Mouse (Mus musculus) spleen, postnatal 36 days (tissue): ENCODE data around the gene Zpbp2.
A peak's percentile ranks its signal among the peaks of the same experiment; 100 is the strongest.

Source experiments
- DNase-seq, 2 experiments: peaks; one replicate each; pipeline ENCODE4 v3.0.0; 2022; ENCODE audit warnings: low spot score in 2 of 2, mixed read lengths in 1 of 2

Zpbp2 gene

DNA sequence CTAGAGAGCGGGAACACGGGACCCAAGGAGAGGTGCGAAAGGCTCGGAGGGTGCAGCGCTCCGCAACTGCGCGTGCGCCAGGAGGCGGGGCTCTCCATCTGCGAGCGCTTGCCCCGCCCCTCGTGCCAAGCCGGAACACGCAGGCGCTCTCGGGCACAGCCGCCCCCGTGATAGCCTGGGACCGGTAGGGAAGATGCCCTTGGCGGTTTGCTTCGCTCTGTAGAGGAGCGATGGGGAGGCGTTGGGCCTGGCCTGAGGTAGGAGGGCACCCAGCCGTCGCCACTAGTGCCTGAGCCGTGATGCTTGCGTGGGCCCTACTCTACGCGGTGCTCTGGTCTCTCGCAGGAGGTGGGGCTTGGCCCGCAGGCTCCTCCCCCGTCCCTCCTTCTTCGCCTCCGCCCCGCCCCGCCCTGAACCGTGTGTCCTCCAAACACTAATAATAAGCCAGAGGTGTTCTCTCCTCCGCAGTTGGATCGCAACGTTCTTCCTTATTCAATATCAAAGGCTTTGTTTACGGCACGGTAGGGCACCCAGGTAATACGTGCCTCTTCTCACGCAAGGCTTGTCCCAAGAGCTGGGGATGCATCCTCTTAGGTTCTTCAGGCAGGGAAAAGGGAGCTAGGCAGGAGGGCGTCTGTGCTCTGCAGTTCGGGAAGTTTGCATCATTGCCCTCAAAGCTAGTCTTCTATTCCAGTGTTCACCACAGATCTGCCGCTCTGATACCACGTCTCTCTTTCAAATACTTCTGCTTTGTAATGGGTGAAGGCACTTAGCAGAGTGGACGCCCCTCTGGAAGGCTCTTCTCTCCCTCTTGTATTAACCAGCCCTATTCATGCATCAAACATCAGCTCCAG, at the start of gene Zpbp2:
Gene Zpbp2 (plus strand): TSS at position 123 of the 854 bp plus-strand sequence.
- DNase-seq = peak; percentile 94 to 95

DNA sequence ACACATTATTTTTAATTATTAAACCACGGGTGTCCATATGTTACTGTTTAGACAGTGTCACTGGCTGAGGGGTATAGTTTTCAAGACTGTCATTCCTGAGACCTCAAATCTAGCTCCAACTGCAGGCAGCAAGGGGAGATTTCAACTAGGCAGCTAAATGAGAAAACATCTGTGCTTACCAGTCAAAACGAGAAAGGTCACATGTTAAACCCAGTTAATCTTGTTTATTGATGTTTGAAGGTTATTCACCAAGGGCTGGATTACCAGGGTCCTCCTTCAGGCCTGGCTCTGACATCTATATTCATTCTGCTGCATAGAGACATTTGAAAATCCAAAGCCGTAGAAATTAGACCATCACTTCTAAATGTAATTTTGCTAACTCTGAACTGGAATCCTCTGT, 46.0 kb upstream of the Zpbp2 start:
- DNase-seq = no peak

DNA sequence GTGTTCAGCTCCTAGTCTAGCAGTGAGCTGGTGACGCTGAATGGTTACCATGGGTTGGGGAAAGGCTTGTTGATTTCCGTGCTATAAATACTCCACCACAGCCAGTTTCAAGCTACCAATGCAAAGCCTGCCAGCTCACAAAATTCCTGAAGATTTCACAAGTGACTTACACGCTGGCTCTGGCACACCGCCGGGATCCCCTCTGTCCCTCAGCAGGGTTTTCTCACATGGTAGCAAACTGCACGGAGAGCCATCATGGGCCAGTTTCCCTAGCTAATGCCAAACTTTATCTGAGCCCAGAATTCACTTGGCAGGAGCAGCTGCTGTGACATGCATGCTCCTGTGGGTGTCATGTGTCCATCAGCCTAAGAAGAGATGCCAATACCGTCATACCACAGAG, 41.5 kb upstream of the Zpbp2 start:
- no peak for DNase-seq

DNA sequence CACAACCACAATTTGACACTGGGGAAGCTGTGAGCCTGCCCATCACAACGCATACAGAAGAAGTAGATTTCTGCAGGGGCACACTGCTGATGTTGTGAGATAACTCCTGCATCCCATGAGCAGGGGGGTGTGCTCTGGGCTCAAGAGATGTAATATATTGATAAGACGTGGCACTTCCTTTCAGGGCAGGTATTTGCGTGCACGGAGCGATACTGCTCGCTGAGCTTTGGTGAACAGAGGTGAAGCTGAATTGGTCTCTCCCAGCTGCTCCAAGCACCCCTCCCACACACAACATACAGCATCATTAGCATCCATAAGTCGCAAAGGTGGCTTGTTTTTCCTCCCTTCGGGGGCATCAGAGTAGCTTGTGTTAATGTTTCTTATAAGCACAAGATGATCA, 40.8 kb upstream of the Zpbp2 start:
- DNase-seq = no peak

DNA sequence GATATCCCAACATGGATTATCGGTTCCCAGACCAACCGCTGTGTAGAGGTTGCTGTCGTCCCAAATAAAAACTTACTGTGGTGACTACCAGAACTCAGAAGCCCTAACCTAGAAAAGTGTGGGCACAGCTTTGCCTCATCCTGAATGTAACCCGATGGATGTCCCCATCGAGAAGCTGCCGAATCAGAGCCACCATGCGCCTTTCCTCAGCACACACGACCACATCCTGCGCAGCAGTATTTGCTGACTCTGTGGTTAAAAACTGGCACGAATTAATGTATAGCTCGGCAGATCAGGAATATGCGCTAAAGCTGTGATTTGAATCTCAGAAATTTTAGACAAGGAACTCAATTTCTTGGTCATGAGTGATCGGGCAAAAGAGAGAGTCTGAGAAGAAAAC, 38.0 kb upstream of the Zpbp2 start:
- no peak for DNase-seq

DNA sequence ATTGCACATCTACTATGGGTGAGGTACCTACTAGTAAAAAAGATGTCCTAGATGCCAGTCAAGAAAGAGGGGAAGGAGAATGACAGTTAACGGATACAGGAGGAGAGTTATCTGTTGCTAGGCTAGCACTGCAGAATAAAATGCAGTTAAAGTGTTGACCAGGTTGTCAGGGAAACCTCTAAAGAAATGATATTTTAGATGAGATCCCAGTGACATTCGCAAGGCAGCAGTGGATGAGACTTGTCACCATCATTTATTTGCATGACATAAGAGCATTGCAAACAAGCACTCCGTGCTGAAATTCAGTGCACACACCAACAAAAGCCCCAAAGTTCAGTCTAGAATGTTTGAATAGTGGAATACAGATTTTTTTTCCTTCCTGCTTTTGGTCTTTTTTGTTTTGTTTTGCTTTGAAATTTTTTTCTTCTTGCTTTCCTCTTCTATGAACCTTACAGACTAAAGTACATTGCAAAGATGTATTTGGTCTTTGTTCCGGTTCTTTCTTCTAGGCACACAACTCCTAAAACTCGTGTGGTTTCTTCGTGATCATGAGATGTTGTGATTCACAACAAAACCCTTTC, 37.5 kb upstream of the Zpbp2 start:
- no peak for DNase-seq

DNA sequence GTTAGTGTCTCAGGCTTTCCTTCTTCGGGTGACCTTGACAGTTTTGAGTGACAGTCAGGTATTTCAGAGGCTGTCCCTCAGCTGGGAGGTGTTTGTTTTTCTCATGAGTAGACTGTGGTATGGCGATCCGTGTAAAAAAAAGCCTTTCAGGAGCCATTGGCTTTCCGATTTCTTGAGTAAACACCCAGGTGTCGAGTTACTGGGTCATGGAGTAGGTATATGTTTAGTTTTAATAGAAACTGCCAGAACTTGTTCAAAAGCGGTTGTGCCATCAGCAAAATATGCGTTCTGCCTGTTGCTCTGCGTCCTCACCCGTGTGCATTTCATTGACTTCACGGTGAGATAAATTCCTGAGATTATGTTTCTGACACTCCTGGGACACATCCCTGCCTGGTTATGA, 30.4 kb upstream of the Zpbp2 start:
- DNase-seq = no peak

DNA sequence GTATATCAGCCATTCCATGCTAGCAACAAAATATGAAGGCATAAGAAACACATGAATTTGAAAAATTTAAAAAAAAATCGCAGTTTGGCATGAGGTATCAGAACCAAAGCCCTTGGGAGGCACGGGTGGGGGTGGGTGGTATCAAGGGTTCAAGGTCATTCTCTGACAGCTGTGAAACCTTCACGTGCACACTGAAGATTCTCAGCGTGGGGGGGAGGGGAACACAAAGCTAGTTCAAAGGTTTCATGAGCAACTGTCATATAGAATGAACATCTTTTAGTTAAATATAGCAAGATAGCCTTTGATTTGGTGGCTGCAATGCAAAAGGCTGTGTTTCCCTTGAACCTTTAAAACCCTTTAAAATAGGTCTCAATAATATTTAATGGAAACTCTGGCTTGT, 25.8 kb upstream of the Zpbp2 start:
- DNase-seq = no peak

DNA sequence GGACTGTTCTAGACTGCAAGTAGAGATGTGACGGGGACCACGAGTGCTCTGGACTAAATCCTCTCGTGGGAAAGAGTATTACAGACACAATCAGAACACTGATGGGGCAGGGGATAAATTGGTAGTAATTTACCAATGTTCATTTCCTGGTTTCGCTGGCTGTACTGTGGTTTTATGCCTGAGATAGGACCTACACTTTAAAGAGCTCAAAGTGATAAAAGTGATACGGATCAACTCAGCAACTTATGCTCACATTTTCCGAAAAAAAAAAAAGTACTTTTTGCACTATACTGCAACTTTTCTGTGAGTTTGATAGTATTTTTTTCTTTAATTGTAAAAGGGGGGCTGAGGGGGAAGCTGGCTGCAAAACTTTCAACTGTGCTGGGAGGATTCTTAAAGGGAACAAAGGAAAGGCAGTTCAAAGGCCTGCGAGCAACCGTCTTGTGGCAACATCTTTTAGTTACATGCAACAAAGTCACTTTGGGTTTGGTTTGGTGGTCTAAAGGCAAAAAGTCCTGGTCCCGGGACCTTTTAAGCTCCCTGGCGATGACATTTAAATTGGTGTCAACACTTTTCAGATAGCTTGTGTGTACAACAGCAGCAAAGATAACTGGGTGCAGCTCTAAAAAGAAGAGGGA, 24.0 kb upstream of the Zpbp2 start:
- DNase-seq = no peak

DNA sequence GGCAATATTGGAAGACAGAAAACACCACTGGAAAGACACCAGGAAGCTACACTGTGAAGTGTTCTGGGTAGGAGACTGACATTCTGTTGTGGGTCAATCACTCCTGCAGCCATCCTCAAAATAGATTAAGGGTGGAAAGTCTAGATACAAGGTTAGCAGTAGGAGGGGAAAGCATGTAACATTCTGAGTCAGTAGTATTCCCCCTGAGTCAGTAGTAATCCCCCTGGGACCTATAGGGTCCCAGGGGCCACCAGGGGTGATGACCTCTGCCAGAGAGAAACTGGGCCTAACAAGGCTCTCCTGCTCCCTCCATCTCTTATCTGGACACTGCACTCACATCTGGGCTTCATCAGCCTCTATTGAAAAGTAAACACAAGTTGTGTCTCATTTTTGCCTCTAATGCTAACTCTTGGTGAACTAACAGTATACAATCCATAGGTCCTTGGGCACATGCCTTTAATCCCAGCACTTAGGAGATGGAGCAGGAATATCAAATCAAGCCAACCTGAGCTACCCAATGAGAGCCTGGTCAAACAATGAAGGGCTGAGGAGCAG, 13.3 kb upstream of the Zpbp2 start:
- DNase-seq = no peak

DNA sequence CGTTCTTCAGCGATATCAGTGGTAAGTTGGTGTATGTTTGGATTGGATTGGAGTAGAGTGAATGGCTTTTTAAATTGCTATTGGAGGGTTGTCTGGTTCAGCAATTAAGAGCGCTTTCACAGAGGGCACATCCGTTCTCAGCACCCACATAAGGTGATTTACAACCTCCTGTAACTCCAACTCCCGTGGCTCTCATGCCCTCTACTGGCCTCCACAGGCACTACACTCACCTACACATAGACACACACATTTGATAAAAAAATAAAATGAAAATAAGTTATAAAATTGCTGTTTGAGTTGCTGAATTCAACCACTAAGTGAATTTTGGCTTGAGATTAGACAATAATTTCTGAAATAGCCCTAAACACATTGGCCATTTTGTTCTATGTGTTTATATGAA, 10.6 kb upstream of the Zpbp2 start:
- DNase-seq = no peak

DNA sequence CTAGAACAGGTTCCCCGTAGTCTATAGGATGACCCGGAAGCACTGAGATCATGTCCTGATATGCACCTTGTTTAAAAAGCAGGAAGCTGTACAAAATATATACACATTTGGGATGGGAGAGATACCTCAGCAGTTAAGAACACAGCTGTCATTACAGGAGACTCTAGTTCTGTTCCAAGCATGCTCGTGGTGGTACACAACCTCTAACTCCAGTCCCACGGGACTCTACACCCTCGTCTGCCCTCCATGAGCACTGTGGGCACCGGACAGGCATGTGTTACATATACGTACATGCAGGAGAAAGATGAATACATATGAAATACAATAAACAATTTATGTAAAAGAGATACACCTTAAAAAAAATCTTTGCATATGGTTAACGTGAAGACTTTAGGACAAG, 8.3 kb upstream of the Zpbp2 start:
- peak; percentile 27 to 29 for DNase-seq

DNA sequence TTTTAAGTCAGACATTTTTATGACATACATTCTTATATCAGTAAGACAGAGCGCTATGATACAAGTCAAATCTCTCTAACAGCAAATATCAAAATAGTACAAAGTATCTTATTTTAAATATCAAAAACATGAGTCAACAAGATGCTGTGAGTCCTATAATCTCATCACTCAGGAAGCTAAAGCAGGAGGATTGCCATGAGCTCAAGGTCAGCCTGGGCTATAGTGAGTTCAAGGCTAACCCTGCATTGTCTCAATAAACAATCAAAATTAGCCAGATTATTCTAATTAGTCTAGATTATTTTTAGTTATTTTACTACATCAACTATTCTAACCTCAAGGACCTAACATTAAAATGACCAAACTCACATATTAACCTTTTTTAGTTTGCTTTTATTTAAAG, 7.5 kb upstream of the Zpbp2 start:
- DNase-seq = no peak

DNA sequence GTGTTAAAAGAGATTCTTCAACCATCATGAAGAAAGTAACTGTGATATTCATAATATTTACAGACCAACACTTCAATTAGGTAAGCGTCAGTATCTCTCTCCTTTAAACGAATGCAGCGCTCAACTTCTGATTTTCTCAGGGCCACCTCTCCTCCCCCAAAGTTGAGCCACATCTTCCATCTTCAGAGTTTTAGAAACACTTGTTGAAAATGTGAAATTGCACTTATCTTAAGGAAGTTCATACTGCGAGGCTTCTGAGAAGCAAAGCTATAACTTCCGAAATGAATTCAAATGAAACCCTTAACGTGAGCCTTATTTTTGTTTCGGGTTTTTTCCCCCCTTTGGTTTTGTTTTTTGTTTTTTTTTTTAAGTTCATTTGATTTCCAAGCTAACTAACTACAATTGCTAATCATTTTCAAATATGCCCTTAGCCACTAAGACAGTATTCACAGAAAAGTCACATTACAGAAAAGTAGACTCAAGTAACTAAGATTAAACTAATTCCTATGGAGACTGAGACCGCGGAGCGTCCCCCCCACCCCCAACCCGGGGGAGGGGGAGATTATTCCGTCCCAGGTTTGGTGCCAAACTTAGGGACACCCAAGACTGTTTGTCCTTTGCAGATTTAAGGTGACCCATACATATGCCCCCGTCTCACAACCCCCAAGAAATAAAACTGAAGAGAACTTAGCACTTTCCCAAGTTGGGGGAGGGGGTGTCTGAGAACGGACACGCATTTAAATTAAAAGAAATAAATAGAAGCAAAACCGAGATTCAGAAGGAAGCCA, 5.8 kb upstream of the Zpbp2 start:
- DNase-seq = peak in 1 of 2 experiments; percentile 21

DNA sequence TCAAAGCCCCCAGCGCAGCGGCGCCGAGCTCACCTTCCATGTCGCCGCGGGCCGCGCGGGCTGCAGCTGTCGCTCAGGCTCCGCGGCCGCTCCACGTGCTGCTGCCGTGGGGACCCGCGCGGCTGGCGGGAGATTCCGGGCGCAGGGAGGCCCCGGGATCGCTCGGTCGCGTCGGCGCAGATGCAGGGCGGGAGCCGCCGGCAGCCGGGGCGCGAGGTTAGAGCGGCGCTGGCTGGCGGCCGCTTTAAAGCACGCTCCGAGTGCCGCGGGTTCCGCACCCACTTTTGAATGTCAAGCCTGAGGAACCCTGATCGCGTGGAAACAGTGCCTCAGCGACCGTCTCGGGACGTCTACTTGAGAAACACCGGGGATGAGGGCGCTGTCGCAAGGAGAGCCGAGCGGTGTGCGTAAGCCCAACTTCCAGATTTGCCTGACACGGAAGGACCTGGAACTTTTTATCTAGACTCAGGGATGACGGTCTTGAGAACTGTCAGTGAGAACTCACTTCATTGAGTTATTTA, 5.1 kb upstream of the Zpbp2 start, which contains the start of gene Ikzf3:
Gene Ikzf3 (minus strand): TSS at position 321 of the 521 bp plus-strand sequence.
- DNase-seq = peak; percentile 86 to 87

DNA sequence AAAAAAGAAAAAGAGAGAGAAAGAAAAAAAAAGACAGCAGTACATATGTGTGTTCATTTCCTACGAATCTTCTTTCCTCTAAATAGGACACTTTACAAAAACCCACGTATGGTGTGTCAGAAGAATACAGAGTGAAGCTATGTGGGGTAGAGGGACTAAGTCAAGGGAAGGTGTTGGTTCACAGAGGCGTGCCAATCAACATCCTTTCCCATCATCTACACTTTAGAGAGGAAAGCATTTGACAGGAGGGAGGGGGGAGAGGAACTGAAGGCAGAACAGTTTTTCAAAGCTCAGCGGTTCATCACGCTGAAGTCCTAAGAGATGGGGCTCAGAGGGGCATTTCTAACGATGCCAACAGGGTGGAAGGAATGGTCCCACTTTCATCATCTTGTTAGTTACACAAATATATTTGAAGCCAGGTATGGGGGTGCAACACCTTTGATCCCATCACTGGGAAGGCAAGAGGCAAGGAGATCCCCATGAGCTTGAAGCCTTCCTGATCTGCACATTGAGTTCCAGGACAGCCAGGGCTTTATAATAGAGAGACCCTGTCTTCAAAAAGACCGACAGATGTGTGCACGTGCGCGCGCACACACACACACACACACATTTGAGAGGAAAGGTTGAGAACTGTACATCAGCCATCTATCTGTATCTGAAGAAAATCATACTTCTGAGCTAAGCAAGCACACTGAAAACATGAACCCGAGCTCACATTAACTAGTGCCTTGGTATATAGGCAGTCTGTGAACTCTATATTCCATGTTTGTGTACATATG, 4.2 kb upstream of the Zpbp2 start:
- DNase-seq = peak; percentile 72 to 81

DNA sequence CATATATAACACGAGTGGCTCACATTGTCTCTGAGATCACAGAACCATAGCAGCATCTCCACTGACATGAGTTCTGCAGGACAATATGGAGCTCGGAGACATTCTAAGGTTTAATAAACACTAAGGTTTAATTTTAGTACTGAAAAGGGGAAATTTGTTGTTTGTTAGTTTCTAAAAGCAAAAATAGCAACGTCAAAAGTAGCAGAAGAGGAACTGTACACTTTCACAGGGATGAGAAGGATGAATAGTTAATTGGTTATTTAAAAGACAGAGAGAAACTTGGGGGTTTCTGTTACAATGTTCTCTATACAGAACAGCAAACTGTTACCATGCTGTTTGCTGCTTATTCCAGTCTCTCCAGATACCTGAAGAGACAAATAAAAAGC, 3.6 kb upstream of the Zpbp2 start:
- peak in 1 of 2 experiments; percentile 39 for DNase-seq

DNA sequence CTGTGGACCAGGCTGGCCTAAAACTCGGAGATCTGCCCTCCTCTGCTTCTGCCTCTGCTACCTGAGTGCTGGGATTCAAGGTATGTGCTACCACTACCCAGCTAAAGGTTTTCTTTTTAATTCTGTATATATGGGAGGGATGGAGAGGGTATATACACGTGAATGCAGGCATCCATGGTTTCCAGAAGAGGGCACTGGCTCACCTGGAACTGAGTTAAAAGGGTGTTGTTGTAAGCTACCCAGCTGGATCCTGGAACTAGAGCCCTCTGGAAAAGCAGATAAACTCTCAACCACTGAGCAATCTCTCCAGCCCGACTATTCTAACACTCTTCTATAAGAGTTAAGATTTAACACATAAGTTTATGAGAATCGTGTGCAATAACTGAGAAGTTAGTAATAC, 1.5 kb upstream of the Zpbp2 start:
- DNase-seq = no peak

DNA sequence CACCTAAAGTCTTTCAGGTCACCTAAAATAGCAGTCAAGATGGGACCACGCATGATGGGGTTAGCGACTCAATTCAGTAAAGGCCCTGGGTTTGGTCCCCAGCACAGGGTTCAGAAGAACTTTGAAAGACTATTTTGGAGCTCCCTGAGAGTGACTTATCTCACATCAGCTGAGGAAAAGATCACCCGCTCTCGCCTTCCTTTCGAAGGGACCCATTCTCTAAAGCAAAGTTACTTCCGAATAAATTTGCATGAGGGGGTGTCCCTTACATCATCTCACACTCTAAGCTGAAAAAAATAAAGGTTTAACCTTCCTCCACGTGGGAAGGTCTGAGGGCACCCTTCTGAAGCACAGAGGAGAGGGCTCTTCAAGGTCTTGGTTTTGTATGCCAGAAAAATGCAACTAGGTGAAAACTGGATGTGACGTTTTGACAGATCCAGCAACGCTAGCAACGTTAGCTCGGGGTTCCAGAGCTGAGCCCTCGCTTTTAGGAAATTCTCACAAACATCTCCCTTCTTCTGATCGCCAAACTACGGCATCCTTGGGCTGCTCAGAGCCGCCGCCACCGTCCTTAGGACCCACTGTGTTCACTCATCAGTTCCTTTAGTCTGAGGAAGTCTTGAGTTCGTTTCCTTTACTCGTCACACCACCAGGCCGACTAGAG, 454 bp upstream of the Zpbp2 start:
- DNase-seq = peak; percentile 78 to 86

DNA sequence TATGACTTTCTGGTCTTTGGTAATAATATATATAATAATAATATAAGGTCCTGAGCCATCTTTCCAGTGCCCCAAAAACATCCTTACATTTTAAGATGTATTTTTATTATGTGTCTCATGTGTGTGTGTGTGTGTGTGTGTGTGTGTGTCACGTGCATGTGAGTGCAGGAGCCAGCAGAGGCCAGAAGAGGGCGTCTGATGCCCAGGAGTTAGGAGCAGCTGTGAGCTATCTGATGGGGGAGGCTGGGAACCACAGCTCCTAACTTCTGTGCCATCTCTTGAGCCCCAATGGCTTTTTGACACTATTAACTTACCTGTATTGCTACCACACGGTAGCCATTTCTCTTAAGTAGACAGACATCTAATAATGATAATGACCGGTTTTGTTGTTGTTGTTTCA, 3.1 kb downstream of the Zpbp2 start:
- DNase-seq = no peak
